Mouse (Mus musculus) kidney, postnatal 10 days (tissue): ENCODE results near the gene Rfx3.

ENCODE experiments used
- DNase-seq: peaks from one replicate; pipeline ENCODE4 v3.0.0; 2021; ENCODE audit warnings: mixed read lengths

The Rfx3 gene

GRCm38 (mm10) chr19:27904655-27905054 lies 106.3 kb downstream of the Rfx3 start:
- DNase-seq, result no peak

GRCm38 (mm10) chr19:27904209-27904608 lies 106.8 kb downstream of the Rfx3 start:
- DNase-seq, result no peak

- no peak for DNase-seq
These were observed 108.4 kb downstream of the Rfx3 start for GRCm38 (mm10) chr19:27902601-27903000.

- no peak for DNase-seq
These were observed 109.3 kb downstream of the Rfx3 start for GRCm38 (mm10) chr19:27901693-27902092.

- no peak for DNase-seq
These were observed 126.4 kb downstream of the Rfx3 start for GRCm38 (mm10) chr19:27884520-27884919.

GRCm38 (mm10) chr19:27877429-27877828 lies 133.5 kb downstream of the Rfx3 start:
- DNase-seq, result no peak

GRCm38 (mm10) chr19:27870794-27871193 lies 140.2 kb downstream of the Rfx3 start:
- no peak for DNase-seq

GRCm38 (mm10) chr19:27859641-27860040 lies 151.3 kb downstream of the Rfx3 start:
- DNase-seq, result no peak

- DNase-seq, result no peak
These were observed 162.0 kb downstream of the Rfx3 start for GRCm38 (mm10) chr19:27848946-27849345.

GRCm38 (mm10) chr19:27847055-27847454 lies 163.9 kb downstream of the Rfx3 start:
- DNase-seq, result no peak

- DNase-seq, result no peak
These were observed 172.3 kb downstream of the Rfx3 start for GRCm38 (mm10) chr19:27838635-27839034.

- DNase-seq, result no peak
These were observed 172.9 kb downstream of the Rfx3 start for GRCm38 (mm10) chr19:27838041-27838440.

- no peak for DNase-seq
These were observed 178.5 kb downstream of the Rfx3 start for GRCm38 (mm10) chr19:27832448-27832847.

- no peak for DNase-seq
These were observed 182.7 kb downstream of the Rfx3 start for GRCm38 (mm10) chr19:27828316-27828715.

- DNase-seq, result no peak
These were observed 193.3 kb downstream of the Rfx3 start for GRCm38 (mm10) chr19:27817661-27818060.

- DNase-seq, result peak; percentile 14
These were observed 230.9 kb downstream of the Rfx3 start for GRCm38 (mm10) chr19:27780030-27780429.

- no peak for DNase-seq
These were observed 240.2 kb downstream of the Rfx3 start for GRCm38 (mm10) chr19:27770716-27771265.

GRCm38 (mm10) chr19:27768444-27768843 lies 242.5 kb downstream of the Rfx3 start:
- DNase-seq, result no peak

GRCm38 (mm10) chr19:27760309-27760708 lies 250.7 kb downstream of the Rfx3 start:
- no peak for DNase-seq

GRCm38 (mm10) chr19:27759347-27759746 lies 251.6 kb downstream of the Rfx3 start:
- no peak for DNase-seq

GRCm38 (mm10) chr19:27747301-27747700 lies 263.7 kb downstream of the Rfx3 start:
- no peak for DNase-seq

GRCm38 (mm10) chr19:27738908-27739307 lies 272.1 kb downstream of the Rfx3 start:
- no peak for DNase-seq

- no peak for DNase-seq
These were observed 274.4 kb downstream of the Rfx3 start for GRCm38 (mm10) chr19:27736571-27736970.

- DNase-seq, result no peak
These were observed 292.0 kb downstream of the Rfx3 start for GRCm38 (mm10) chr19:27718931-27719330.

- DNase-seq, result no peak
These were observed 294.7 kb downstream of the Rfx3 start for GRCm38 (mm10) chr19:27716274-27716673.
